Mouse (Mus musculus) ovary, postnatal 14 days (tissue): Measurements from ENCODE around the gene Caprin1.

Experiments used
- DNase-seq: peaks from one replicate; pipeline ENCODE4 v3.0.0; 2022; ENCODE audit warnings: low spot score

Gene Caprin1

DNA sequence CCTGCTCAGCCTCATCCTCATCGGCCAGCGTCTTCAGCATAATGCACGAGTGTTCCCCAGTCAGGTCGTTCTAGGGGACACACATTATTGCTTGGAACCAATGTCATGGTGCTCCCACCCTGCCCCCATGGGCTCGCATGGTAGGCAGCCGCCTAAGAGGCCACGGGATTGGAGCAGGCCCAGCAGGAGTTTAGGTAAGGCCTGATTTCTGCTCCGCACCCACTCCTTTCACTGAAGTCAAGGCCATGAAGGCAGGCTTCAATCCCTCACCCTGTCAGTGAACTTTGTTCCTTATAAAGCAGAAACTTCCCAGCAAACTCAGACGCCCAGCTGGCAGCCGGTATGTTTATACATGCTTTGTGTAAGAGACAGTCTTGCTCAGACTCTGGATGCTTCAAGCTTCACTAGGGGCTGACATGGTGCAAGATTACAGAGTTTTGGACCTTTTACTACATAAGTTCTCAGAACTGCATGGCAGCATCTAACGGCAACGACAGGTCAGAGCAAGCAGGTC lies 69.4 kb downstream of the Caprin1 start:
- DNase-seq = no peak

GRCm38 (mm10) chr2:103724521-103724920 lies 72.9 kb downstream of the Caprin1 start:
- DNase-seq = no peak

GRCm38 (mm10) chr2:103719292-103719646 lies 78.2 kb downstream of the Caprin1 start:
- DNase-seq = no peak

GRCm38 (mm10) chr2:103718594-103719291 lies 78.7 kb downstream of the Caprin1 start:
- DNase-seq = peak; percentile 64

DNA sequence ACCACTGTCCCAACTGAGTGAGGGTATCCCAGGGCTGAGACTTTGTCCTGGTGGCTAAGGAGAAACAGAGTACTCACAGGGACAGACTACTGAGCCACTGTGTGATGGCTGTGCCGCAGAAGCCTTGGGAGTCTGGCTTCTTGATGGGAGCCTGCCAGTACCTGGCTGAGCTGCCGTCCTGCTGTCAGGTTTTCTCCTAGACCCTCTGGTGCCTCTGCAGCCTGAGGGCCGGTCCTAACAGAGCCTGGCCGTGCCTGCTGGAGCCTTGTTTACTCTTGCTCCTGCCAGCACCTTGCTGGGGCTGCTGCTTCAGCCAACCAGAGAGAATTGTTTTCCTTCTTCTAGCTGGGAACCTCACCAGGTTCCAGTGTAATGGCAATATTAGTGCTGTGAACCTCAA lies 83.0 kb downstream of the Caprin1 start:
- no peak for DNase-seq

DNA sequence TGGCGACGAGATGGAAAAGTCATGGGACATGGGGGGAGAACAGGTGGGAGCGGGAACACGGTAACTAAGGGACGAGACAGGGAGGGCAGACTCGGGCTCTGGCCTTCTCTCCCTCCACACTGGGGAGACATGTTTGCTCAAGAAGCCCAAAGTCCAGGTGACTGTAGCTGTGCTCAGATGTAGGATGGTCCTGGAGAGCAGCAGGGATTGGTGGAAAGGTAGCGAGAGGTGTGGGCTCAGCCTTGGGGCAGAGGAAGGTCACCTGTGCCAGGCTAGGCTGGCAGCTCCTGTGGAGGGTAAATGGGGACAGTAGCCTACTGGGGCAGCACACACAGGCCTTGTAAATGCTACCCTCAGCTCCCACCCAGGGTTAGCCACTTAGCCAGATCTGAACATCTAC lies 83.6 kb downstream of the Caprin1 start:
- no peak for DNase-seq
